Mouse (Mus musculus) ES-Bruce4 (cell line): ENCODE measurements around the gene Fyn.

Source experiments
- CTCF ChIP-seq: IDR thresholded peaks from one replicate; pipeline ENCODE4 v1.8.1; 2011; ENCODE audit warnings: low read depth, low read length
- POLR2A ChIP-seq: IDR thresholded peaks from one replicate; pipeline ENCODE4 v1.8.1; 2011; ENCODE audit warnings: low read length; ENCODE audit not compliant: insufficient read depth

- no peak for TF ChIP-seq CTCF
- TF ChIP-seq POLR2A, result no peak
Measured at GRCm38 (mm10) chr10:39587290-39587925, 218.8 kb downstream of the Fyn start.
